Mouse (Mus musculus) liver, adult 2 months (tissue): ENCODE data around the gene 5530401A14Rik. TPM values are rescaled to one million over a fixed set of nuclear protein-coding genes. Genes with fewer than 3 reads are reported as not detected.

ENCODE experiments used
- DNase-seq: peaks from one replicate; pipeline ENCODE4 v3.0.0-alpha.2; 2011; ENCODE audit warnings: low read depth, low spot score; ENCODE audit errors: extremely low read depth
- H3K27ac ChIP-seq: fragments of 200-500 bp; replicated peaks from 2 replicates; pipeline ENCODE4 v1.5.1; 2012; ENCODE audit warnings: low read depth, mild to moderate bottlenecking, control low read depth, inconsistent platforms, low read length; ENCODE audit not compliant: insufficient read depth
- H3K27me3 ChIP-seq: fragments of 200-500 bp; 2 replicates; pipeline ENCODE4 v1.6.1; 2012; ENCODE audit warnings: mild to moderate bottlenecking, moderate library complexity, low read length, inconsistent platforms; ENCODE audit not compliant: control insufficient read depth, insufficient read depth
- H3K36me3 ChIP-seq: fragments of 200-500 bp; 2 replicates; pipeline ENCODE4 v1.6.1; 2012; ENCODE audit warnings: low read length, inconsistent platforms; ENCODE audit not compliant: control insufficient read depth, insufficient read depth
- H3K4me1 ChIP-seq: fragments of 200-500 bp; 2 replicates; pipeline ENCODE4 v1.6.1; 2011; ENCODE audit warnings: low read length; ENCODE audit not compliant: control insufficient read depth, insufficient read depth
- H3K4me3 ChIP-seq: fragments of 200-500 bp; 2 replicates; pipeline ENCODE4 v1.5.1; 2011; ENCODE audit warnings: low read depth, mild to moderate bottlenecking, control low read depth, low read length, moderate library complexity; ENCODE audit not compliant: insufficient read depth
- H3K79me2 ChIP-seq: fragments of 200-500 bp; 2 replicates; pipeline ENCODE4 v1.6.1; 2012; ENCODE audit warnings: inconsistent platforms, mild to moderate bottlenecking, low read length, moderate library complexity; ENCODE audit not compliant: control insufficient read depth, insufficient read depth
- H3K9ac ChIP-seq: fragments of 200-500 bp; 2 replicates; pipeline ENCODE4 v1.6.1; 2012; ENCODE audit warnings: low read depth, mild to moderate bottlenecking, control low read depth, inconsistent platforms, low read length
- CTCF ChIP-seq: fragments of 200-500 bp; IDR thresholded peaks from 2 replicates; pipeline ENCODE4 v1.5.1; 2011; ENCODE audit warnings: low read depth, low read length, control low read depth
- POLR2A ChIP-seq: fragments of 200-500 bp; IDR thresholded peaks from 2 replicates; pipeline ENCODE4 v1.6.1; 2011; ENCODE audit warnings: low read length, control low read depth; ENCODE audit not compliant: insufficient read depth; ENCODE audit errors: extremely low read depth
- WGBS: fragments of 180-500 bp; shearing (Covaris S2); methylation state at CpG from one replicate; pipeline ENCODE4 v1.1.7; 2018; 5-methylcytosine and 5-hydroxymethylcytosine counted together
- polyA plus RNA-seq: library from polyadenylated mRNA; depleted of rRNA; stranded (reverse); fragments of >200 nt; gene quantifications from 2 replicates; pipeline ENCODE4 v1.2.3, GENCODE M21; 2012
- total RNA-seq: library from RNA; depleted of rRNA; stranded (reverse); fragments of >200 nt; gene quantifications from 2 replicates; pipeline ENCODE4 v1.2.3, GENCODE M21; 2014

Gene 5530401A14Rik
- total and polyA plus RNA-seq, 2 experiments: not detected

DNA sequence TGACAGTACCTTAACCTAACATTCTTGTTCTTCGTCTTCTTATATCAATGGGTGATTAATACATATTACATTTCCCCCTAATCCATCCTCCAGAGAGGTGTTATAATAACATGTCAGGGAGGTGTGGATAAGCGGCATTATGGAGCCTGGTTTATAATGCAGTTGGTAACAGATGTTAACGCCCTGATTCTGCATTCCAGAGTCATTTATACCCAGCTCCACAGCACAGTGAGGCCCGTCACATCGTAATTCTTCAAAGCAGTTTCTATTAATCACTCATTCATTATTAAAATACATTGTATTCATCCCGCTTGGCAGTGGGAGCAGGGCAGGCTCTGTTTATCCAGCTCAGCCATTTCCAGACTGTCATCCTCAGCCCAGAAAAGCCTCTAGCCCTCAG, 55.0 kb downstream of the 5530401A14Rik start:
- Histone ChIP-seq H3K79me2 (no peaks in the 10 kb centered on the region), H3K9ac (no peak overlapping the region), H3K27ac (no peak overlapping the region), H3K27me3 (peaks cover 3% of the 10 kb centered on the region; the same call in 1 of the 2 replicates), H3K4me3 (no peak overlapping the region), H3K4me1 (no peaks in the 10 kb centered on the region), H3K36me3 (no peaks in the 10 kb centered on the region)
- TF ChIP-seq CTCF: no peak
- no peak for TF ChIP-seq POLR2A
- WGBS: 69% methylated on average over 6 of the region's 6 CpGs
- no peak for DNase-seq

DNA sequence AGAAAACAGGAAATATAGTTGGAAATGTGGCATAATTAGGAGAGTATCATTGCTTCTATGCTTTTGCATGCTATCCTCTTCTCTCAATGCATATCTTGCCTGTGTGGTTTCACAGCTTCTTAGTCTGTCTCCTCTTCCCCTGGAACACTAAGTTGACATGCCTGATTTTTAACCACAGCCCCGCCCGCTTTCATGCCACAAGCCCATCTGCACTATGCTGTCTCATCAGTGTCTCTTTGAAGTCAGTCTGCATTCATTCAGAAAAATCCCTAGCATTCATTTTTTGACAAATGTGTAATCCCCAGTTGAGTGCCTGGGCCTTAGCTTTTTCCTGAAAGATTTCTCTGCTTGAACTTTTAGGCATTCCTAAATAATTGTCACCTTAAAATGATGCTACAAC, 62.6 kb downstream of the 5530401A14Rik start:
- Histone ChIP-seq H3K27me3 (peaks cover 3% of the 10 kb centered on the region; the same call in 1 of the 2 replicates), H3K9ac (no peak overlapping the region), H3K36me3 (no peaks in the 10 kb centered on the region), H3K4me1 (no peaks in the 10 kb centered on the region), H3K4me3 (no peak overlapping the region), H3K79me2 (no peaks in the 10 kb centered on the region), H3K27ac (no peak overlapping the region)
- DNase-seq: no peak
- 80% methylated on average over 2 of the region's 2 CpGs for WGBS
- TF ChIP-seq CTCF: no peak
- TF ChIP-seq POLR2A: no peak

DNA sequence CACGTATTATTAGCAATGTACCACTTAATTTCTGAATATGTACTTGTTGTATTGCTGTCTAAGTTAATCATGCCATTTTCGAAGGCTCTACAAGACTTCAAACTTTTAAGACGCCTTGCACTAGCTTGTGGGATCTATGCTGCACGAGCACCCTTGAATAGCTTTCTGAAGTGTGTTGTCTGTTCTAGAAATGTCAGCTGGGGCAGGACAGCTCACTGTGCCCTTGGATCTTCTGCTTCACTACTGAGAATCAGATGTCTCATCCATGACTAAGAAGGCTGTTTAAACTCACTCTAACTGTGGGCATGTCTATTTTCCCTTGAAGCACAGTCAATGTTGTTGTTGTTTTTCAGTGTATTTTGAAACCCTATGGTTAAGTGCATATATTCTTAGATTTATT, 63.2 kb downstream of the 5530401A14Rik start:
- Histone ChIP-seq H3K9ac (no peak overlapping the region), H3K27me3 (no peaks in the 10 kb centered on the region), H3K36me3 (no peaks in the 10 kb centered on the region), H3K4me1 (no peaks in the 10 kb centered on the region), H3K4me3 (no peak overlapping the region), H3K27ac (no peak overlapping the region), H3K79me2 (no peaks in the 10 kb centered on the region)
- 81% methylated on average over 4 of the region's 4 CpGs for WGBS
- DNase-seq: no peak
- no peak for TF ChIP-seq POLR2A
- no peak for TF ChIP-seq CTCF

DNA sequence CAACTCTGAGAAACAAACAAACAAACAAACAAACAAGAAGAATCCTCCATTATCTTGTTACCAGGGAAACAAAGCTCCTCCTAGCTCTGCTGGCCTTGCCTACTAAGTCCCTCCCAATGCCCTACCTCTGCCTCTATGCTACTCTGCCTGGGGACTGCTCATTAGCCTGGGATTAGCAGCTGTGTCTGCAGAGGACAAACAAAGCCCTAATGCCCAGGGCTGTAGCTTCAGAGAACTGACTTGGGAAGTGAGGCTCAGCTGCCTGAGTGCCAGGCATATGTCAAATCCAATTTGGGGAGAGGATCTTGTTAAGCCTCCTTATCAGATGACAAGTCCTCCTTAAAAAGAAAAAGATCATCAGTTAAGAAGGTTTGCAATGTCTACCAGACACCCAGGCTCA, 65.9 kb downstream of the 5530401A14Rik start:
- Histone ChIP-seq H3K4me1 (no peaks in the 10 kb centered on the region), H3K27ac (no peak overlapping the region), H3K4me3 (no peak overlapping the region), H3K79me2 (no peaks in the 10 kb centered on the region), H3K36me3 (no peaks in the 10 kb centered on the region), H3K27me3 (no peaks in the 10 kb centered on the region), H3K9ac (no peak overlapping the region)
- TF ChIP-seq POLR2A (no peak), CTCF (no peak)
- DNase-seq: no peak

DNA sequence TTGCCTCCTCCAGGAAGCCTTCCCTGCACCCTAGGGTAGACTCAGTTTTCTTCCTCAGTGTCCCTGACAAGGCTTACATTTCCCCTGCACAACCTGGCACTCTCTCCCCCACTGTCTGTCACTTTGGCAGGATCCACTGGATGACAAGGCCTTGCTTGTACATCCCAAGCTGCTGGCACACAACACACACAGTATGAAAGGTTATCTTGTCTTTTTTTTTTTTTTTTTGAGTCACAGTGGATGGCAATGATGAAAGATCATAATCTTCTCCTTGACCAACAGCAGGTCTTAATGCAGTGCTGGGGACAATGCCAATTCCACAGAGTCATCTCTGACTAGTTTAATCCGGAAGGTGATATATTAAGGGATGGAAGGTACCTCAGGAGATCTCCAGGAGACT, 77.0 kb downstream of the 5530401A14Rik start:
- TF ChIP-seq CTCF: no peak
- no peak for DNase-seq

DNA sequence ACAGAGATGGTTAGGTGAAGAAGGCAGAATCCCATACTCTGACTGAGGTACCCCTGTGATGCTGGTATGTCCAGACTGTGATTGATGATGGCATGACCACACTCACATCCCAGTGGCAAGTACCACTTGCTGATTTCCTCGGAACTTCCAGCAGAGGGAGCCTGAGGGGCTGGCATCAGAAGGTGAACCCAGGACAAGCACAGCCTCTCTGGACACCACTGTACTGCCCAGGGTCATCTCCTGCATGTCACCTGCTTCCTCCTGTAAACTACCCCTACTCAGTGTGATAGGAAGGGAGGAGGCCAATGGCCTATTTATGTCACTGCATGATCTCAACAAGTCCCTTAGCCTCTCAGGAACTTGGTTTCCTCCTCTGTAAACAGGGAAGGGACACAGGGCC, 80.5 kb downstream of the 5530401A14Rik start:
- Histone ChIP-seq H3K79me2 (no peaks in the 10 kb centered on the region), H3K4me1 (no peaks in the 10 kb centered on the region), H3K4me3 (no peak overlapping the region), H3K27me3 (no peaks in the 10 kb centered on the region), H3K9ac (no peak overlapping the region), H3K36me3 (no peaks in the 10 kb centered on the region), H3K27ac (no peak overlapping the region)
- 17% methylated on average over 1 of the region's 1 CpGs for WGBS
- no peak for TF ChIP-seq POLR2A
- TF ChIP-seq CTCF: peak; percentile 51
- DNase-seq: peak; percentile 19

More for the DNA sequence above, 77.0 kb downstream of the 5530401A14Rik start:
- H3K4me1 ChIP-seq: no peaks in the 10 kb centered on the region
- H3K27me3 ChIP-seq: no peaks in the 10 kb centered on the region
- H3K27ac ChIP-seq: no peak overlapping the region
- H3K4me3 ChIP-seq: no peak overlapping the region
- 76% methylated on average over 1 of the region's 1 CpGs for WGBS
- no peaks in the 10 kb centered on the region for H3K79me2 ChIP-seq
- no peak overlapping the region for H3K9ac ChIP-seq
- no peaks in the 10 kb centered on the region for H3K36me3 ChIP-seq
